Mouse (Mus musculus): ENCODE data around the gene Dab2.

Gene Dab2

DNA sequence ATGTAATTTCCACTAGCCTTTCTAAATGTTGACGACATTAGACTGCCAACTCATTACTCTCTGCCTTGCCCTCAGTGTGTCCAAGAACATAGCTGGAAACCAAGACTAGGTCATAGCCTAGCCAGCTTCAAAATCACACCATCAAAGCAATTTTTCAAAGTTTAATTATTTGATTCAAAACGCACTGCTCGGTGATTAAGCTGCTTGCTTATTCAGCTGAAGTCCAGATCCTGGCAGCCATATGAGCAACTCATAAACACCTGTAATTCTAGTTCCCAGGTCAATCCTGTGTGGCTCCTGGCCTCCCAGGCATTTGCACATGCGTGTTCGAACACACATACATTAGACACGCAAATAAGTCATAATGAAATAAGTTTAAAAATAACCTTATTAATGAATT, 99.3 kb downstream of the Dab2 start:
- DNase-seq = no peak

DNA sequence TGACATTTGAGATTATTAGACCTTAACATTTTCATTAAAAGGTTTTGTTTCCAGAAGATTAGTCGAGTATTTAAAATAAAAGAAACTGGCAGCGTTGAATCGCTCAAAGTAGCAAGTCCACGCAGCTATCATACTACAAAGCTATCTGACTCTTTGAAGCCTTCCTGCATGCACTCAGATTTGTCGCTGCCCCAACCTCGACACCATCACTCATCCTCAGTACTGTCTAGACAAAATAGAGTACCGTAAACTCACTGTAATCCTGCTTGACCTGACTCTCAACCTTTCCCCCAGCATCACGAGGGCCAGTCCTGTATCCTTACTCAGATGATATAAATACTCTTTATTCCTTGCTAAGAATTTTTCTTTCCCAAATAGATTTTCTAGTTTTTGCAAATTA, 100.5 kb downstream of the Dab2 start:
- DNase-seq = no peak

DNA sequence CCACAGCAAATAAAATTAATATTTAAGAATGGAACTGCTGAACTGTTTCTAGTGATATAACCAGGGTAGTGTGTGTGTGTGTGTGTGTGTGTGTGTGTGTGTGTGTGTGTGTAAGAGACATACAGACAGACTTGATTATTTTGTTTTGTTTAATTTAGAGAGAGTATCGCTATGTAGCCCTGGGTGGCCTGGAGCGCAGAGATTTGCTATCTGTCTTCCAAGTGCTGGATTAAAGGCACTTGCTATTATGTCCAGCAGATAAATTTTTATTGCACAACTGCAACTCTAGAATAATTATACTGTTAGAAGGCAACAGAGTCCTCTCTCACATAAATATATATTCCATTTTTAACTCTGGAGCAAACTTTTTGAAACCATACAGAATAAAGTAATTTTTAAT, 102.8 kb downstream of the Dab2 start:
- DNase-seq = no peak

DNA sequence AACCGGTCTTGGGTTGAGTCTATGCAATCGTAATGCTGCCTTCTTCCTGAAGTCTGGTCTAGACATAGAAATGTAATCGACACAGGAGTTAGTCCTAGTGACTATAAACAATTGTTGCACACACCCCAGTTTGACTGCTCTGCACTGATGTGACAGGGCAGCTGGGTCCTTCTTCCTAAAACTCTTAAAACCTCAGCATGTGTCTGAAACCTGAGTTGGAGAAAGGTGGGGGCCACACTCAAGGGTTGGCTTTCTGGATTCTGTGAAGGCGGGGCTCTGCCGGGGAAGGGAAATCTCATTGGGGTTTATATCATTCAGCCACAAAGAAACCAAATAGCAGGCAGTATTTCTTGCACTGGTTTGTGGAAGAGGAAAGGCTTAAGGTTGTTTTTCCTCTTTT, 104.6 kb downstream of the Dab2 start:
- DNase-seq = no peak

DNA sequence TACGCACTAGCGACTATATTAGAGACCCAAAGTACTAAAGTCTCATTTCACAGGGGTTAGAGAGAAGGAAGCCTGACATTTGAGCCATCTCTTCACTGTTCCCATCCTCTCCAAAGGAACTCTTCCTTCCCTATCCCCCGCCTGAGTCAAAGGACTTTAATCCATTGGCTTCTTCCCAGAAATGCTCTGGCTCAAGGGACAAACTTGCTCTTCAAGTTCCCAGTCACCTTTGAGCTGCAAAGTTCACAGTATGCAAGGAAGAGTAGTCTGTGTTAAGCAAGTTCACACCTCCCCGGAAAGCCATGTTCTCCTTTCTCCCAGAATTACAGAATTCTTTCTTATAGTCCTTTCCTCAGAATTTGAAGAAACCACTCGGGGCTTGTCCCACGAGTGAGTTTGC, 107.2 kb downstream of the Dab2 start:
- DNase-seq = no peak

DNA sequence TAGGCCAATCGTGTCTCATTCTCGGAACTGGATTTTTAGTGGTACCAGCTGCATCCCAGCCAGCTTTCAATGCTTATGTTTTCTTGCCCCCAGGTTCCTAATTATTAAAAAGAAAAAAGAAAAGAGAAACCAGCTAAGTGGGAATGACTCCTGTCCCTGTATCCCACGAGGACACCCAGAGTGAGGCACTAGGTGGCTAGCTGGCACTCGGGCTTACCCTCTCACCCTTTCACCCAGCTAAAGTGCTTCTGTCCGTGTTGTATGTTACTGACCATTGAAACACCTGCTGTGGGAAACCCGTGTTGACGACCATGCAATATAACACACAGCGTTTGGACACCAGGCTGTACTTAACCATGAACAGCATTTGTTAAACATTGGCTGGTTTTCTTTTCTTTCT, 109.4 kb downstream of the Dab2 start:
- DNase-seq = no peak

DNA sequence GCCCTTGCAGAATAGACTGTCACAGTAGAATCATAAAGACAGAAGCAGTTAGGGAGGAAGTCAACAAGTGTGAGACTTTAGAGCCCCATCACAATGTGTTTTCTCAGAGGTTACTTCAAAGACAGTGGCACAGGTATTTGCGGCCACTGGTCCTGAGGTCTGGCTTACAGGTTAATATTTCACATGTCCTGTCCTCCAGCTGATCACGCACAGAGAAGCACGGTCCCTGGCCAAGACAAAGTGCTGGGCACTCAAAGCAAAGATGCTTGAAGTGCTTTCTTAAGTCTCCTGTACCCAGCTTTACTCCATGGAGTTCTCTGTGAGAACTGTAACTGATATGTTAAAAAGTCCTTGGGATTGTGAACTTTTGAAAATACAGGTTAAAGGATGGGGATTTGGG, 110.6 kb downstream of the Dab2 start:
- DNase-seq = no peak

DNA sequence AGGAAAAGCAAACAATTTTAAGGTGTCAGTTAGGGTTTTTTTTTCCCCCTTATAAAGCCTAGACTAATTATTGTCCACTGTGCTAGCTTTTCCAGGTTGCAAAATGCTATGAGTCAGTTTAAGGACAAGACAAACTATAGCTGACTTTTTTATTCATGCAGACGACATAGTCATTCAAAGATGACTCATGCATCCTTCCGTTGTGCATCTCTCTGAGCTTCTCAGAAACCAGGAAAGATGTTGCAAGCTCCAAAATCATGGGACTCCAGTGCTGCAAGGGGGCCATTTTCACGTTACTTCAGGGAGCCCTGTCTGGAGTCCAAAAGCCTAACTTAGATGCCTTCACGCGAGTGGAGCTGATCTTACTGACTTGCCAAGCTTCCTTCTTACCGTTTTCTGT, 111.7 kb downstream of the Dab2 start:
- no peak for DNase-seq

DNA sequence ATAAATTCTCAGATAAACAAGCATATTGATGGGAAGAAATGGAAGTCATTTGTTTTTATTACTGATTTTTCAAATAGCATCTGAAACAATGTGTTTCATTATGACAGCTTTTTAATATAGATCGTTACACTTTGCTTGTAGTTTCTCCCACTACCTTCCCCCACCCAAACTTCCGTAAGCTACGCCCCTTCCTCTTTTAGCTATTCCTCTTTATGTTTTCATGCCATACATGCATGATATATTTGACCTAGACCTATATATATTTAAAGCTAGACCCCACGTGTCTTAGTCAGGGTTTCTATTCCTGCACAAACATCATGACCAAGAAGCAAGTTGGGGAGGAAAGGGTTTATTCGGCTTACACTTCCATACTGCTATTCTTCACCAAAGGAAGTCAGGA, 115.7 kb downstream of the Dab2 start:
- DNase-seq = no peak

DNA sequence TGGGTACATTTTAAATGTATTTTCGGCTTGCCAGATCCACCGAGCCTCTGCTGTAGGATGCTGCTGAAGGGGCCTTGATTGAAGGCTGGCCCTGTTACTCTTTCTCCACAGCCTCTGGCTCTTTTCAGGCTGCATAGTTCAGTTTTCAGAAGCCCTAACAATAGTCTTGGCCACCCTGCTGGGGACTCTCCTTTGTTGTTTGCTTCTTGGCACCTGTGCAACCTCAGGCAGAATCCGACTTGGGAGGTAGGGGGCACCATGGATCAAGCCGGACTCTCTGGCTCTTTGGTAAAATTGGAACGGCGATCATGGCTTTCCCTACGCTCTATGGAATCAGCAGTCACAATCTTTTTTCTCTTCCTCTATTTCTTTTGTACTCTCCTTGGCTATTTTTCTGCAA, 132.2 kb downstream of the Dab2 start:
- no peak for DNase-seq

DNA sequence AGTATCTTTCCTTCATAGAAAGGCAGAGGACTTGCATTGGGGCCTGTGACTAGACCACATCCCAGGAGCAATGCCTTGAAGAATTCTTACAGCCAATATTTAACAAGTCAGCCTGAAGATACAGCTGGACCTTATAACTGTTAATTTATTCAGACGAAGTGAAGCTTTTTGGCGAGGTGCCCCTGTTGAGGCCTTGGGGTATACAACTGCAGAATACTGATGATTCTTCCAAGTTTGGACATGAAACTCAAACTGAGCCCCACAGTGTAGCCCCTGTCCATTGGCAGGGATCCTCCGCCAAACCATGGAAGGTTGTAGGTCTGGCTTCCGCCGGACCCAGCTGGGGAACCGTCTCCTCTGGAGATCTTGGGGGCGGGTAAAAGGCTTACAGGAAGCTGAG, 132.8 kb downstream of the Dab2 start:
- peak in 1 of 2 experiments; percentile 19 for DNase-seq

DNA sequence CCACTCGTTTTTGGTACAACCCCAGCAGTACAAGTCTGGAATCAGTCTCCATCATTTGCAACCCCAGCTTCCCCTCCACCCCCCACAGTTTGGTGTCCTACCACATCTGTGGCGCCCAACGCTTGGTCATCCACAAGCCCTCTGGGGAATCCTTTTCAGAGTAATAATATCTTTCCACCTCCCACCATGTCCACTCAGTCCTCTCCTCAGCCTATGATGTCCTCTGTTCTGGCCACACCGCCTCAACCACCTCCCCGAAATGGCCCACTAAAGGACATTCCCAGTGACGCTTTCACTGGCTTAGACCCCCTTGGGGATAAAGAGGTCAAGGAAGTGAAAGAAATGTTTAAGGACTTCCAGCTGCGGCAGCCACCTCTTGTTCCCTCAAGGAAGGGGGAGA, 135.7 kb downstream of the Dab2 start:
- DNase-seq = no peak

DNA sequence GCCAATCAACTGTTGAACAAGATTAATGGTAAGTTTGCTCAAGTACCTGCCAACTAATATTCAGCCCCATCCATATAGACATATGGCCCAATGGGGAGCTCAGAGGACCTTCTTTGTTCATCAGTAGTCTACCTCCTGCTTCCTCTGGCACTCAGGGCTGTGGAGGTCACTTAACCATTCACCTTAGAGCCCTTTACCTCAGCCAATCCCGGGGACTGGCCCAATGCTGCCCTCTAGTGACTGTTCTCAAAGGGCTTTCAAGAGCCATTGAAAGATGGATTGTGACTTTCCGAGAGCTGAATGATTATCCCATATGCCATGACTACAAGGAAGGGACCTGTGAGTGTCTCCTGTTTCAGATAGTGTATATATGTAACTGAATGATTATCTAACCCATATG, 136.2 kb downstream of the Dab2 start:
- DNase-seq = peak in 1 of 2 experiments; percentile 34

DNA sequence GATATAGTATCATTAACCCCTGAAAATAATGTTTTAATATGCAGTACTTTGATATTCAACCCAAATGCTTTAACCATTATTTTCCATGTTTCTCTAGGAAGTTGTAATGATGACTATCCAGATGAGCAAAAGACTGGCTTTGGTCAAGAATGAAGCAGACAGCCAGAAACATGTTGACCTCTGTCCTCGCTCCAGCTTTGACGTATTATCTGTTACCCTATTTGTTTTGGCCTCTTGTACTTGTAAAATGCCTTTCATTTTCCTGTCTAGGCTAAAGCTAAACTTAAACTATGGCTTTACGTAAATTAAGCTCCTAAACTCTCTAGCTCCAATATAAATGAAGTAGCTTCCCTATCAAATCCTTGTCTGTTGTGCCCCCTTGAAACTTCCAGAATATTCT, 139.1 kb downstream of the Dab2 start:
- no peak for DNase-seq

DNA sequence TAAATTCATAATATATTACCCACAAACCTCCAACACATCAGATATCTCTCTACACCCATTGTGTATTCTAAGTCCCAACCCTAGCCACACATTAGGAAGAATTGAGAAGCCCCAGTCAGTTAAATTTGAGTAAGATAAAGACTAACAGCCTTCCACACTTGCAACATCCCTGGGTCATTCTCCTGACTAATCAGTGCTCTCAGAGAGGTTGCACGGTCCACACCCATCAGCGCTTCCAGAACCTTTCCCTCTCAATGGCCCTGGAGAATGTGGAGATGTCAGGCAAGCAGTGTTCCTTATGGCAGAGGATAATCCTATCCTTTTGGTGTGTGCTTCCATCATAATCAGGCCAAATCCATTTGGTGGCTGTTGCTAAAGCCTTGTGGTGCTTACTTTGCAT, 144.9 kb downstream of the Dab2 start:
- no peak for DNase-seq

DNA sequence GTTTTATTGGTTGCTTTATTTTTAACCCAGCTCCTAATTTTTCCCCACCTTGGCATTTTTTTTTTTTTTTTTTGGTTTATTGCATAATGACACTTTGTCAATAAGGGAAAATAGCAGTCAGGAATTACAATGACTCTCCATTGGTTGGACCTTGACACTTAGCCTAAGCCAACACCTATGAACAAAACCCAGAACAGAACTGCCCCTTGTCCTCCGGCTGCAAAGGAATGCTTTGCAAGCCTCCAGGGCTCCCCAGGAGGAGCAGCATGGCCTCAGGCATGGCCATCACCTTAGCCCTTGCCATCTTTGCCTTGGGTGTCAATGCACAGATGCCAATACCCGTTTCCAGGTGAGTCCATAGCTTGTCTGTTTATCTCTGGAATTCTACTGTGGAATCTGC, 145.5 kb downstream of the Dab2 start, which contains the start of gene C9:
Gene C9, plus strand, starts transcription at position 193 of the 400 bp plus-strand sequence.
- DNase-seq = no peak

DNA sequence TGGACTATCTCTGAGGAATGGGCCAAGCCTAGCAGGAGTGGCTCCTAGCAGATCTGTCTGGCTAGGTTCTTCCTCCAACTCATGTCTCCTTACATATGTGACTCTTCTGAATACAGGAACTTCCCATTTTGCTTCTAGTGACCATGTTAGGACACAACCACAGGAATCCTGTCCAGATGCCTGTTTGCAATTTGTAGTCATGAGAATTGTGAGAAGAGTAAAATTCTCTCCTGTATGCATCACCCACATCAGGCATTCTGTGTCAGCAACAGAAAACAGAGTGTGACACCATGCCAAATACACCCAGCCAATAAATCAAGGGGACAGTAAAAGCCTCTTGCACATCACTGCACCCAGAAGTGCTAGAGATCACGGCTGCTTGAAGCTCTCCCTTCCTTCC, 146.6 kb downstream of the Dab2 start:
- no peak for DNase-seq

DNA sequence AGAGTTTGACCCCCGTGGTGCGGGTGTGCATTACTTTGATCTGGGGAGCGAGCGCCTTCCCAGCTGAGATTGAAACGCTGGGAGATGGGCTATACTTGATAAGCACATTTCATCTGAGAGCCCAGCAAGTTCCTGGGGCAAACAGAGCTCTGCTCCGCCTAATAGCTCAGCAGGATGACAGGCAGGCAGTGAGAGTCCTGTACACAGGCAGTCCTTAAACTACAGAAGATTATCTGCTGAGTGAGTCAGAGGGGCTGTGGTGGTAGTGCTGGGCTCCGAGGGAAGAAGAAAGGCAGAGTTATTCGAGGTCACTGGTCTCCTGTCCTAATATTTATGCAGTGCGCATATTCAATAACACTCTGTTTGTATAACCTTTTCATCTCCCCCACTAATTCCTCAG, 149.3 kb downstream of the Dab2 start:
- no peak for DNase-seq

DNA sequence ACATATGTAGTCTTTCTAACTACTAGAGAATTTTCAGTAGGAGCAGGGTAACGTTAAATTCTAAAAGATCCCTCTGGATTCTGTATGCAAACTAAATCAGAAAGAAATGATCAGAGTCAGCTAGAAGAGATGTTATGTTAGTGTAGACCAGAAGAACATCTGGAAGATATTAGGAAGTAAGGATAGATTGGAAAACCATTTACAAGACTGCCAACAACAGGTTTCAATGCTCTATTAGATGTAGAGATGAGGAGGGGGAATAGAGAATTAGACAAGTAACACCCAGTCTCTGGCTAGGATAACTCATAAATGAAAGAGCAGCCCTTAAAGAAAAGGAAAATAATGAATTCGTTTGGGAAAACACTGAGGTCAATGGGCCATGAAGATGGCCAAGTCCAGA, 154.9 kb downstream of the Dab2 start:
- no peak for DNase-seq

DNA sequence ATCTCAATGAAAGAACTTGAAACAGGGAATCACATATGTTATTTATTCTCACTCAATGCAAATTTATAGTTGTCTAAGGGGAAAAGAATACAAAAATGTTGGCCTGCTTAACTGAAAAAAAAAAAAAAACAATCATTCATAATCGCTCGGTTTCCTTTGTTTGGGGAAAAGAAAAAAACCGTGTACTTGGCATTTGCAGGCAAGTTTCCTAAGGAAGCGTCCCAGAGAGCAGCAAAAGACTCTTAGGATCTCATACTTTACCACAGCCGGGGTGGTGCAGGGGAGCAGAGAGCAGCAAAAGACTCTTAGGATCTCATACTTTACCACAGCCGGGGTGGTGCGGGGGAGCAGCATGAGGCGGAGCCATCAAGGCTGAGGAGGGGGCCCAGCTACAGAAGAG, 161.8 kb downstream of the Dab2 start:
- DNase-seq = no peak

DNA sequence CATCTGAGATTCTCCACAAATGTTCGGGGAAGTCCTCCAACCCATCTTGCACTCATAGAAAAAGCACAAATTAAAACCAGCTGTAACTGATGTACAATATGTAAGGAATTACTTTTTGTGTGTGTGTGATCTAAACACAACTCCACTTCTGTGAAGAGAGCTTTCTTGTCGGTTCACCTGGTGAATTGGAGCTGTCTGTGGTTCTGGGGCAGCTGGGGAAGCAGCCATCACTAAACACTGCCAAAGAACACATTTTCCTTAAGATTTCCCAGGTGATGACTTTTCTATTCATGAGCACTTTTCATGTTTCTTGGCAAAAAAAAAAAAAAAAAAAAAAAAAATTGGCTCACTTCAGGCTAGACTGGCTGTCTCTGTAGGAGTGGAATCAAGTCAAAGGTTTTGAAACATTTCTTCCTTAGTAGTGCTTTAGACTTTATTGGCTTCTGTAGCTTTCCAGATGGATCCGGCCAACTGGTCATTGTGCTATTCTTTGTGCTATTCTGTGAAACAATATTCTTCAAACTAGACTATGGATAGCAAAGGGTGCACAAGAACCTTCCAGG, 163.9 kb downstream of the Dab2 start:
- no peak for DNase-seq

DNA sequence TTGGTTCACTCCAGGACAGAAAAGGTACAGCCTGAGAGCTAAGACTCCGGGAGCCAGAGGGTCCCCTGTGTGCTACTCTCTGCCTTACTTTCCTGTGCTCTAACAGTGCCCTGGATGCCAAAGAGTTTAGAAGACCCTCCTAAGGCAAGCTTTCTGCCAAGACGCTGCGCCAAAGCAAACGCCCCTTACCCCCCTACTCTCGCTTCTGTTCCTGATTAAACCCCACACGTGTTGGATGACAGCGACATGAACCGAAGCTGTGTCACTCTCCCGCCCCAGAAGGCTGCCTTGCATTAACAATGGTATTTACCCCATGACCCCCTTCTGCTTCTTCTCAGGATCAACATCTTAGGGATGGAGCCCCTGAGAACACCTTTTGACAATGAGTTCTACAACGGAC, 167.4 kb downstream of the Dab2 start:
- no peak for DNase-seq

DNA sequence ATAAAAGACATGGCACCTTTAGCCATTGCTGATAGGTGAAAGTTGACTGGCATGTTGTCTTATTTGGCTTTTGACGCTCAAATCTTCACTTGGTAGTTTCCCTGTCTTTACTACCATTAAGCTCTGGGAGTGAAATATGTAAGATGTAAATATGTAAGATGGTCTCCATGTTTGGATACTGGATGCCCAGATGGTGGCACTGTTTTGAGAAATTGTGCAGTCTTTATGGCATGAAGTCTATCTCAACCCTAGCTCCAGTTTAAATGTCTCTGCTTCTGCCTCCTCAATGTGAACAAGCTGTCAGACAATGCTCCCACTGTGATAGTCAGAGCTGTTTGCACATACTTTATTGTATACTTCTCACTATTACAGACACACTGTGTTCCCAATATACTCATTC, 169.3 kb downstream of the Dab2 start:
- DNase-seq = no peak

DNA sequence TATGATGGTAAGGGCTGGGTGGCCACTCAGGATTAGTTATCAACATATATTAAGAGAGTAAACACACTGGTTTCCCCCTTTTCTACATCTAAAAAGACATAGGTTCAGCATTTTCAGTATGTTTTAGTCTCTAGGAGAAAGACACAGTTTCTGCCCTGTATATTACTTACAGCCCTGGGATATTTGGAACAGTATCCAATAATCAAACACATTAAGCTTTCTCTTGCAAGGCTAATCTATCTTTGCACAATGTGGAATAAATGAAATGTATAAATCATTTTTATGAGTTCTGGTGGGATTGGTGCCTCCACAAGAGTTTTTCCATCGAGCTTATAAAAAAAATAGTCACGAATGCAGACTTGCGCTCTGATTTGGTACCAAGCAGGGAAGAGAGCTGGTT, 169.8 kb downstream of the Dab2 start:
- no peak for DNase-seq

DNA sequence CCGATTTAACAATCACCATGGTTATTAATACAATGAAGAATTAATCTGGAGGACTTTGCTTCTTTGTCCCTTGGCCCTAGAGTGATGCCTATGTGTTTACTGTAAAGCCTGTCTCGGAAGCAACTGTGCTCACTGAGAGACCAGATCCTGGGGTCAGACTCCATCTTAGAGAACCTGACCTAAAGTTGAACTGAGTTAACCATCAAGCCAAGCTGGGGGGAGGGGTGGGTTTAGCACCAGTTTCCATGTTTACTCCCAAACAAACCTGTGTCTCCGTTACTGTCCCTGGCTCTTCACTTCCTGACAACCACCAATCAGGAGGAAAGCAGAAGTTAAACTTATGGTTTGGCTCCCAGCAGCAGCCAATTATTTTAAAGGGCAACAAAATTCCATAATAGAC, 184.0 kb downstream of the Dab2 start:
- no peak for DNase-seq
